Mouse (Mus musculus): Measurements from ENCODE around the gene Armc5. TPM values are rescaled to one million over a fixed set of nuclear protein-coding genes. Genes with fewer than 3 reads are reported as not detected.

Gene Armc5
- polyA plus RNA-seq, 2 experiments = 4.6 to 5.2 TPM

- no peak for ATAC-seq (ENCODE audit: insufficient read depth)
- no peak overlapping the region for H3K4me2 ChIP-seq (ENCODE audit: low read depth)
- H3K4me1 ChIP-seq (replicated peaks; ENCODE audit: control insufficient read depth in 2 of 2, insufficient read depth in 2 of 2, low read length in 1 of 2) = peaks cover 6 to 7% of the 10 kb centered on the region in 2 experiments; a peak in 3 of 4 replicates
- 86% methylated on average over 18 of the region's 18 CpGs for WGBS (ENCODE audit: insufficient replicate concordance)
- H3K4me3 ChIP-seq (ENCODE audit: insufficient read depth in 1 of 2, low read depth in 2 of 2, low read length in 2 of 2) = no peak overlapping the region
- H3K27me3 ChIP-seq (ENCODE audit: control insufficient read depth, insufficient read depth, low read length) = peaks cover 2% of the 10 kb centered on the region; the same call in 1 of the 2 replicates
- peaks cover 5% of the 10 kb centered on the region for H3K36me3 ChIP-seq (replicated peaks; ENCODE audit: control insufficient read depth, insufficient read depth, low read depth)
- DNase-seq (ENCODE audit: low read depth in 3 of 3, low spot score in 3 of 3) = no peak
- no peak overlapping the region for H3K9ac ChIP-seq (replicated peaks)
- TF ChIP-seq CTCF (IDR thresholded peaks at IDR 0.05; ENCODE audit: low read depth) (no peak), EP300 (IDR thresholded peaks at IDR 0.05; ENCODE audit: low read depth) (no peak)
- H3K9me3 ChIP-seq (ENCODE audit: control insufficient read depth, low read length) = no peaks in the 10 kb centered on the region
- H3K27ac ChIP-seq = no peak overlapping the region
Measured at GRCm38 (mm10) chr7:128244410-128245025, 7.4 kb downstream of the Armc5 start.

- TF ChIP-seq EP300 (IDR thresholded peaks at IDR 0.05; ENCODE audit: low read depth) = no peak
- no peak for TF ChIP-seq CTCF (IDR thresholded peaks at IDR 0.05; ENCODE audit: low read depth)
- Histone ChIP-seq H3K36me3 (replicated peaks; ENCODE audit: control insufficient read depth, insufficient read depth, low read depth) (no peaks in the 10 kb centered on the region; the same call in none of the 2 replicates), H3K4me3 (ENCODE audit: insufficient read depth in 1 of 2, low read depth in 2 of 2, low read length in 2 of 2) (no peak overlapping the region), H3K27me3 (ENCODE audit: control insufficient read depth, insufficient read depth, low read length) (peaks cover 2% of the 10 kb centered on the region; the same call in 1 of the 2 replicates), H3K27ac (no peak overlapping the region), H3K9ac (replicated peaks) (no peak overlapping the region), H3K9me3 (ENCODE audit: control insufficient read depth, low read length) (no peaks in the 10 kb centered on the region), H3K4me1 (replicated peaks; ENCODE audit: control insufficient read depth in 2 of 2, insufficient read depth in 2 of 2, low read length in 1 of 2) (peaks cover 11% of the 10 kb centered on the region in 2 experiments), H3K4me2 (ENCODE audit: low read depth) (no peak overlapping the region)
- WGBS (ENCODE audit: insufficient replicate concordance) = 76% methylated on average over 4 of the region's 4 CpGs
- DNase-seq (ENCODE audit: low read depth in 3 of 3, low spot score in 3 of 3) = no peak
- ATAC-seq (ENCODE audit: insufficient read depth) = no peak
Measured at GRCm38 (mm10) chr7:128245547-128245946, 8.4 kb downstream of the Armc5 start.

GRCm38 (mm10) chr7:128246496-128247391 lies 9.6 kb downstream of the Armc5 start, which contains the start of gene Tgfb1i1:
Tgfb1i1 (plus strand) TSS chr7:128246812.
- peaks cover 11% of the 10 kb centered on the region in 2 experiments for H3K4me1 ChIP-seq (replicated peaks; ENCODE audit: control insufficient read depth in 2 of 2, insufficient read depth in 2 of 2, low read length in 1 of 2)
- WGBS (ENCODE audit: insufficient replicate concordance) = 10% methylated on average over 29 of the region's 30 CpGs
- peak within 1 kb of the TSS; percentile 59 to 66 for H3K4me3 ChIP-seq (ENCODE audit: insufficient read depth in 1 of 2, low read depth in 2 of 2, low read length in 2 of 2)
- peak within 1 kb of the TSS; percentile 90 for H3K4me2 ChIP-seq (ENCODE audit: low read depth)
- H3K9ac ChIP-seq (replicated peaks) = peak within 1 kb of the TSS; percentile 72
- TF ChIP-seq CTCF (IDR thresholded peaks at IDR 0.05; ENCODE audit: low read depth) (no peak), EP300 (IDR thresholded peaks at IDR 0.05; ENCODE audit: low read depth) (no peak)
- ATAC-seq (ENCODE audit: insufficient read depth) (peak; percentile 40), DNase-seq (ENCODE audit: low read depth in 3 of 3, low spot score in 3 of 3) (no peak)
- H3K9me3 ChIP-seq (ENCODE audit: control insufficient read depth, low read length) = no peaks in the 10 kb centered on the region
- H3K27me3 ChIP-seq (ENCODE audit: control insufficient read depth, insufficient read depth, low read length) = peaks cover 2% of the 10 kb centered on the region; the same call in 1 of the 2 replicates
- H3K27ac ChIP-seq = peak within 1 kb of the TSS; percentile 35
- H3K36me3 ChIP-seq (replicated peaks; ENCODE audit: control insufficient read depth, insufficient read depth, low read depth) = no peaks in the 10 kb centered on the region; the same call in 1 of the 2 replicates

- DNase-seq (ENCODE audit: low read depth in 3 of 3, low spot score in 3 of 3) = peak; percentile 70 to 83 (median 80)
- Histone ChIP-seq H3K9me3 (ENCODE audit: control insufficient read depth, low read length) (no peaks in the 10 kb centered on the region), H3K27ac (no peak overlapping the region; the same call in 1 of the 2 replicates), H3K4me3 (ENCODE audit: insufficient read depth in 1 of 2, low read depth in 2 of 2, low read length in 2 of 2) (peak overlapping the region; percentile 59 to 66), H3K4me2 (ENCODE audit: low read depth) (peak overlapping the region; percentile 90), H3K4me1 (replicated peaks; ENCODE audit: control insufficient read depth in 2 of 2, insufficient read depth in 2 of 2, low read length in 1 of 2) (peaks cover 11% of the 10 kb centered on the region in 2 experiments), H3K36me3 (replicated peaks; ENCODE audit: control insufficient read depth, insufficient read depth, low read depth) (no peaks in the 10 kb centered on the region; the same call in 1 of the 2 replicates), H3K27me3 (ENCODE audit: control insufficient read depth, insufficient read depth, low read length) (peaks cover 2% of the 10 kb centered on the region), H3K9ac (replicated peaks) (peak overlapping the region; percentile 72)
- peak; percentile 82 for ATAC-seq (ENCODE audit: insufficient read depth)
- TF ChIP-seq EP300 (IDR thresholded peaks at IDR 0.05; ENCODE audit: low read depth) = no peak
- TF ChIP-seq CTCF (IDR thresholded peaks at IDR 0.05; ENCODE audit: low read depth) = peak; percentile 89
- whole genome bisulfite sequencing (ENCODE audit: insufficient replicate concordance) = 2% methylated on average over 13 of the region's 13 CpGs
Measured at GRCm38 (mm10) chr7:128247443-128247842, 10.3 kb downstream of the Armc5 start.
